Mouse (Mus musculus) embryo, embryonic 10 days (tissue): ENCODE data around the gene Ninj2.

ENCODE experiments used
- DNase-seq: peaks from one replicate; pipeline ENCODE4 v3.0.0-alpha.2; 2015; ENCODE audit warnings: low spot score

Ninj2 gene

GRCm38 (mm10) chr6:120199638-120200394, 106.7 kb downstream of the Ninj2 start:
- peak; percentile 45 for DNase-seq

GRCm38 (mm10) chr6:120201956-120202355, 108.8 kb downstream of the Ninj2 start:
- no peak for DNase-seq

- DNase-seq, result no peak
Observed at GRCm38 (mm10) chr6:120202406-120202805, 109.3 kb downstream of the Ninj2 start.

- no peak for DNase-seq
Observed at GRCm38 (mm10) chr6:120206586-120206985, 113.4 kb downstream of the Ninj2 start.

- no peak for DNase-seq
Observed at GRCm38 (mm10) chr6:120211536-120211935, 118.4 kb downstream of the Ninj2 start.

GRCm38 (mm10) chr6:120216702-120217101, 123.6 kb downstream of the Ninj2 start:
- DNase-seq, result no peak

GRCm38 (mm10) chr6:120219281-120219680, 126.1 kb downstream of the Ninj2 start:
- no peak for DNase-seq

- peak; percentile 90 for DNase-seq
Observed at GRCm38 (mm10) chr6:120222669-120223068, 129.5 kb downstream of the Ninj2 start.

- no peak for DNase-seq
Observed at GRCm38 (mm10) chr6:120225355-120225754, 132.2 kb downstream of the Ninj2 start.

- no peak for DNase-seq
Observed at GRCm38 (mm10) chr6:120227068-120227467, 133.9 kb downstream of the Ninj2 start.

GRCm38 (mm10) chr6:120229806-120230205, 136.7 kb downstream of the Ninj2 start:
- DNase-seq, result no peak

GRCm38 (mm10) chr6:120230441-120230840, 137.3 kb downstream of the Ninj2 start:
- DNase-seq, result no peak

GRCm38 (mm10) chr6:120232885-120233284, 139.7 kb downstream of the Ninj2 start:
- no peak for DNase-seq

- DNase-seq, result no peak
Observed at GRCm38 (mm10) chr6:120235874-120236273, 142.7 kb downstream of the Ninj2 start.

- no peak for DNase-seq
Observed at GRCm38 (mm10) chr6:120240461-120240860, 147.3 kb downstream of the Ninj2 start.

- no peak for DNase-seq
Observed at GRCm38 (mm10) chr6:120241453-120241852, 148.3 kb downstream of the Ninj2 start.

- DNase-seq, result no peak
Observed at GRCm38 (mm10) chr6:120242530-120242929, 149.4 kb downstream of the Ninj2 start.

- no peak for DNase-seq
Observed at GRCm38 (mm10) chr6:120243250-120243649, 150.1 kb downstream of the Ninj2 start.

- DNase-seq, result no peak
Observed at GRCm38 (mm10) chr6:120246676-120247075, 153.5 kb downstream of the Ninj2 start.

- no peak for DNase-seq
Observed at GRCm38 (mm10) chr6:120249831-120250230, 156.7 kb downstream of the Ninj2 start.
